8 mouse cellular contexts compared by ENCODE assay signal in genomic region chr12:25415232-25415631, GRCm38 (mm10).
DNase-seq lines count a peak whose midpoint lies in the region; ATAC-seq lines count a peak whose summit lies in the region.

No protein-coding gene starts in this region.

- 23% methylated on average over 2 of the region's 2 CpGs for WGBS in hindbrain, embryonic 11.5 days
- WGBS in hindbrain, embryonic 14.5 days, result 20% methylated on average over 2 of the region's 2 CpGs
- WGBS in kidney, embryonic 15.5 days, result 5% methylated on average over 2 of the region's 2 CpGs

- H3K4me1 ChIP-seq in hindbrain, embryonic 11.5 days (replicated peaks; ENCODE audit: control insufficient read depth, insufficient read depth, low read length), result 0 out of 2 replicates have a peak, but pooled peaks cover 5% of the 10 kb centered on the region
- H3K4me1 ChIP-seq in hindbrain, embryonic 14.5 days (replicated peaks; ENCODE audit: control insufficient read depth, insufficient read depth, low read length), result peaks cover 6% of the 10 kb centered on the region
- peaks cover 16% of the 10 kb centered on the region for H3K4me1 ChIP-seq in kidney, embryonic 15.5 days

- no peaks in the 10 kb centered on the region for H3K36me3 ChIP-seq in hindbrain, embryonic 11.5 days (ENCODE audit: control insufficient read depth, insufficient read depth, low read length)
- no peaks in the 10 kb centered on the region for H3K36me3 ChIP-seq in hindbrain, embryonic 14.5 days (replicated peaks; ENCODE audit: control insufficient read depth, insufficient read depth)
- no peaks in the 10 kb centered on the region for H3K36me3 ChIP-seq in kidney, embryonic 15.5 days

- H3K27me3 ChIP-seq in hindbrain, embryonic 11.5 days (ENCODE audit: control insufficient read depth, insufficient read depth, low read length), result no peaks in the 10 kb centered on the region
- H3K27me3 ChIP-seq in hindbrain, embryonic 14.5 days (ENCODE audit: control insufficient read depth, insufficient read depth, low read length), result no peaks in the 10 kb centered on the region
- H3K27me3 ChIP-seq in kidney, embryonic 15.5 days, result no peaks in the 10 kb centered on the region

- no peak overlapping the region for H3K27ac ChIP-seq in hindbrain, embryonic 11.5 days (ENCODE audit: low read depth, low read length)
- H3K27ac ChIP-seq in hindbrain, embryonic 14.5 days, result no peak overlapping the region
- H3K27ac ChIP-seq in kidney, embryonic 15.5 days, result peak overlapping the region; percentile 68

- no peak overlapping the region for H3K9ac ChIP-seq in hindbrain, embryonic 11.5 days (ENCODE audit: low read depth, low read length)
- no peak overlapping the region for H3K9ac ChIP-seq in hindbrain, embryonic 14.5 days
- H3K9ac ChIP-seq in kidney, embryonic 15.5 days, result no peak overlapping the region

- peak; percentile 72 for DNase-seq in hindbrain, embryonic 11.5 days (ENCODE audit: low spot score)
- DNase-seq in hindbrain, embryonic 14.5 days (ENCODE audit: low spot score), result no peak
- DNase-seq in c-Kit-positive CD71-positive TER-119-negative erythroid progenitor cells, embryonic 14.5 days (ENCODE audit: low read depth), result peak; percentile 1
- peak; percentile 65 to 68 for DNase-seq in natural killer cell, adult 2 months (ENCODE audit: low spot score in 2 of 2)
- no peak for DNase-seq in frontal cortex, postnatal 25 days (ENCODE audit: low spot score in 2 of 2)

- no peak for ATAC-seq in hindbrain, embryonic 11.5 days (ENCODE audit: low FRiP score)
- ATAC-seq in hindbrain, embryonic 14.5 days (ENCODE audit: low FRiP score), result no peak
- peak; percentile 67 for ATAC-seq in CD4-positive, CD25-positive, alpha-beta regulatory T cell, adult 4 months
- 0 out of 2 replicates have a peak, but pooled peaks have one; percentile 58 for ATAC-seq in kidney, embryonic 15.5 days (replicated peaks; ENCODE audit: low FRiP score)
- ATAC-seq in erythroid progenitor cell, adult 5-6 weeks (replicated peaks; ENCODE audit: low FRiP score, poor library complexity, severe bottlenecking), result no peak

- no peak overlapping the region for H3K4me3 ChIP-seq in hindbrain, embryonic 11.5 days (ENCODE audit: low read depth, low read length)
- no peak overlapping the region for H3K4me3 ChIP-seq in hindbrain, embryonic 14.5 days (replicated peaks; ENCODE audit: low read length)
- H3K4me3 ChIP-seq in kidney, embryonic 15.5 days (replicated peaks), result no peak overlapping the region

- no peaks in the 10 kb centered on the region for H3K9me3 ChIP-seq in hindbrain, embryonic 11.5 days (ENCODE audit: control insufficient read depth, low read length)
- no peaks in the 10 kb centered on the region for H3K9me3 ChIP-seq in hindbrain, embryonic 14.5 days (ENCODE audit: control insufficient read depth, low read length)
- no peaks in the 10 kb centered on the region; the same call in 1 of the 2 replicates for H3K9me3 ChIP-seq in kidney, embryonic 15.5 days (replicated peaks)

- no peak overlapping the region for H3K4me2 ChIP-seq in hindbrain, embryonic 11.5 days (replicated peaks; ENCODE audit: low read depth, low read length)
- no peak overlapping the region for H3K4me2 ChIP-seq in hindbrain, embryonic 14.5 days (replicated peaks)
- no peak overlapping the region for H3K4me2 ChIP-seq in kidney, embryonic 15.5 days

Comparison
In these comparisons a context has a peak if more than half of its experiments do, and no peak if none do; other contexts are left out.
1. DNase-seq: peak in hindbrain, embryonic 11.5 days (single experiment), c-Kit-positive CD71-positive TER-119-negative erythroid progenitor cells, embryonic 14.5 days (single experiment) and natural killer cell, adult 2 months (2 of 2); none in hindbrain, embryonic 14.5 days (single experiment) and frontal cortex, postnatal 25 days (0 of 2).
2. ATAC-seq: peak in CD4-positive, CD25-positive, alpha-beta regulatory T cell, adult 4 months (single experiment) and kidney, embryonic 15.5 days (single experiment); none in hindbrain, embryonic 11.5 days (single experiment), hindbrain, embryonic 14.5 days (single experiment) and erythroid progenitor cell, adult 5-6 weeks (single experiment).